Mouse (Mus musculus) CD4-positive, CD25-positive, alpha-beta regulatory T cell, adult 4 months (primary cell): ENCODE results near the gene Olfr459. TPM values are rescaled to one million over a fixed set of nuclear protein-coding genes. Genes with fewer than 3 reads are reported as not detected.

Experiments
- ATAC-seq: one replicate; pipeline ENCODE4 v1.8.0; 2017
- polyA plus RNA-seq, 2 experiments: library from polyadenylated mRNA; unstranded; fragments of 100-300 nt; shearing (Covaris generic); gene quantifications; one replicate each; pipeline ENCODE4 v1.2.1; 2017

Olfr459 gene
- polyA plus RNA-seq, result under 1 TPM in 1 of 2 experiments, not detected in 1; 0.15 TPM

- no peak for ATAC-seq
These were observed at the start of gene Olfr459 for GRCm38 (mm10) chr6:41775077-41775476. Gene Olfr459 (minus strand): TSS chr6:41775177.

DNA sequence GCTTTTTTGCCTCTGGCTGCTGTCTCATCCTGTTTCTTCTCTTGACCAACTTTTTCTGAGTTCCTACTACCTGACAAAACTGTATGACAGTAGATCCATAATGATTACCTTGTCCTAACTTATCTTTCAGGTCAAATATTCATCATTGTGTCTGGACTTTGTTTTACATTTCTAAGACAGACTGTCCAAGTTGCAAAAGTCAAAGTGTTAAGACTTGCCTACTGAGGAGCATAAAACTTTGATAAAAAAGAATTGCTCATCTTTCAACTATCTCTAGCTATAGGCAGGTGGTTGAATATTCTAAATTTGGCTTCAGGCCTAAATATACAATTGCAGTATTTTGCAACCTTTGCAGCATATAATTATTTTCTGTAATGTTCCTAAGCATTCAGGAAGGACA, 49.1 kb upstream of the Olfr459 start:
- ATAC-seq, result no peak

- no peak for ATAC-seq
These were observed 11.7 kb upstream of the Olfr459 start for GRCm38 (mm10) chr6:41786700-41787099.

DNA sequence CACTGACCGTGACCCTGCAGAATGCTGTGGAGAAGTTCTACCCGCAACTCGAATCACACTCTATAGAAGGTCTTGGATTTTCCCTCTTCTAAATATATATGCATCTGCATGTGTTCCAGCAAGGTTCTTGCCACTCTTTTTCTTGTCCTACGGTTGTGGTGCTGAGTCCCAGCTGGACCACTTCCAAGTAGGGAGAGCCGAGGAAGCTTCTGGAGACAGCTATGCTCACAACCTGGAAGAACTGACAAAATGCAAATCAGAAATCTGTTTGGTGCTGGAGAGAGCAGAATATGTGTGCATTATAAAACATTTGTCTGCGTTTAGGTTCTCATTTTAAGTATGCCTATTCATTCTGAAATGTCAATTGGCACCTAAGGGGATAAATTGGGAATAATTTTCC, 744 bp upstream of the Olfr459 start:
- ATAC-seq, result no peak

GRCm38 (mm10) chr6:41769872-41770271, 5.1 kb downstream of the Olfr459 start:
- ATAC-seq, result no peak

GRCm38 (mm10) chr6:41764306-41764705, 10.7 kb downstream of the Olfr459 start:
- ATAC-seq, result no peak

DNA sequence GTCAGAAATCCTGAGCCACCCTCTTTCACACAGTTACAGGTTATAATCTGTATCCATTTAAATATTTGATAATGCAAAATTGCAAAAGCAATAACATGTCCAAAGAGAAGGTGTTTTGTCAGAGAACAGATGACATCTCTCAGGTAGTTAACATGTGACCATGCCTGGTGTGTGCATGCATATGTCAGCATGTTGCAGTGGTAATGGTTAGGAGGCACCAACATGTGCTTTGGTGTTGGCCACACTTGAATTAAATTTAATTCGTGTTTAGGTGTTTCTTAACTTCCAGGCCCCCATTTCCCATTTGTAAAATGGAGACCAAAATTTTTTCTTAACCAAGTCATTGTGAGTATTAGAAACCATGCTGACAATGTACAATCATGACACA, 12.6 kb downstream of the Olfr459 start:
- ATAC-seq, result no peak

GRCm38 (mm10) chr6:41761702-41762369, 13.1 kb downstream of the Olfr459 start:
- ATAC-seq, result peak; percentile 75

GRCm38 (mm10) chr6:41759618-41760017, 15.4 kb downstream of the Olfr459 start:
- no peak for ATAC-seq

GRCm38 (mm10) chr6:41758421-41758820, 16.6 kb downstream of the Olfr459 start:
- no peak for ATAC-seq

DNA sequence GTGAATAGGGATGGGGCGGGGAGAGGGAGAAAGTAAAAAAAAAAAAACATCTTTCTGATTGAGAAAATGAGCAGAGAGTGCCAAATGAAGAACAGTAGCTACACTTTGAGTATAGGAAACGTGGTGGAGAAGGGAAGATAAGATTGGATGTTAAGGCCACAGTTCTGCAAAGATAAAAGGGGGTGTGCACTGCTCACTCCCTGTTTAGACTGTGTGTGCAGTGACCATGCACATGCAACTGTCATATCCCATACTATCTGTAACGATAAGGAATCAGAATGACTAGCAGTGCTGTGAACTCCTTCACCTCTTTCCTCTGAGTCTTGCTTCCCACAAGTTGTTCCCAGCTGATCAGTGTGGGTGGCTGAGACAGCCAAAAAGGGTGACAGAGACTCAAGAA, 17.8 kb downstream of the Olfr459 start:
- no peak for ATAC-seq

DNA sequence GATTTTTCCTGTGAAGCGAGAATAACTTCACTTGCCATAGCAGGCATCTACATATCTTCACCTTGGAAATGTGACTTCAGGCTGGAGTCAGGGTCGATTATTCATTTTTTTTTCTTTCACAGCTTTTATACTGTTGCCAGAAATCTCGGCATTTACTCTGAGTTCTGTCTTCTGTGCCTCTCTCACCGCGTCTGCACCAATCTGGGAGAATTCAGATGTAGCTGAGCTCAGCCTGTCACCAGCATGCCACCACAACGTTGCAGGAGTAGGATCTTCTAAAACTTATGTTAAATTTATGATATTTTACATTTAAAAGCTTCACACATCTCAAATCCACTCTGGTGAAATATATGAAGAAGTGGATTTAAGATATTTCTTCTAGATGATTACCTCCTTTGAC, 20.4 kb downstream of the Olfr459 start:
- no peak for ATAC-seq

- ATAC-seq, result no peak
These were observed 30.1 kb downstream of the Olfr459 start for GRCm38 (mm10) chr6:41744664-41745392.

DNA sequence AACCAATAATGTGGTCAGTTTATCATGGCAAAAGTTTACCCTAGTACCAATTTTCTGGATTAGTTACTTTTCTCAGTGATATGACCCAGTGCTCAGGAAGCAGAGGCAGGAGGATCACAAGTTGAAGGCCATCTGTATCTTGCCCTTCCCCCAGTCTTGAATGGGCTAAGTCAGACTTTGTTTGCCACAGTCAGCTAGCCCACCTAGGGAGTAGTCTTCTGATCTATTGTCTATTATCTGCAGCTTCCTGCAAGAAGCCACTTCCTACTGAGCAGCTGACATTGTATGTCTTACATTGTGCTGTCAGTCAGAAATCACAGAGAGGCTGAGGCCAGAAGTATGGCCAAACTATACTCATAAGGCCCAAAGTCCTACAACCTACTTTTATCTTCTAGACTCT, 33.9 kb downstream of the Olfr459 start:
- ATAC-seq, result no peak

GRCm38 (mm10) chr6:41734719-41735470, 40.1 kb downstream of the Olfr459 start:
- no peak for ATAC-seq

GRCm38 (mm10) chr6:41727989-41728609, 46.9 kb downstream of the Olfr459 start:
- ATAC-seq, result no peak

GRCm38 (mm10) chr6:41721430-41721829, 53.5 kb downstream of the Olfr459 start:
- no peak for ATAC-seq

Other genes starting within 250 kb of the Olfr459 start
- gene Ephb6, start 169.7 kb downstream of the Olfr459 start, polyA plus RNA-seq, result 10 to 100 TPM; 12.2 to 16.1 TPM
- gene Trpv6, start 138.8 kb downstream of the Olfr459 start, polyA plus RNA-seq, result under 1 TPM; 0.22 to 0.61 TPM
- gene Trpv5, start 94.4 kb downstream of the Olfr459 start, polyA plus RNA-seq, result not detected
- not detected for gene Llcfc1, start 90.7 kb downstream of the Olfr459 start, polyA plus RNA-seq
- not detected for gene Kel, start 70.8 kb downstream of the Olfr459 start, polyA plus RNA-seq
- gene Pip, start 72.4 kb upstream of the Olfr459 start, polyA plus RNA-seq, result not detected
- not detected for gene Sval2, start 77.8 kb upstream of the Olfr459 start, polyA plus RNA-seq
- not detected for gene Sval1, start 176.5 kb upstream of the Olfr459 start, polyA plus RNA-seq
- gene Sval3, start 193.0 kb upstream of the Olfr459 start, polyA plus RNA-seq, result not detected